Mouse (Mus musculus) kidney, adult 9 months (tissue): ENCODE measurements around the gene Slc26a8.

Experiments used
- DNase-seq: peaks from one replicate; pipeline ENCODE4 v3.0.0; 2022

Slc26a8 gene

GRCm38 (mm10) chr17:28588591-28588990, 101.4 kb downstream of the Slc26a8 start:
- no peak for DNase-seq
